Mouse (Mus musculus) stomach, postnatal 0 days (tissue): ENCODE measurements around the gene Polr1d. TPM values are rescaled to one million over a fixed set of nuclear protein-coding genes. Genes with fewer than 3 reads are reported as not detected.

Source experiments
- ATAC-seq: fragments of 200-750 bp; cut with Nextera tagmentation; 2 replicates; pipeline ENCODE4 v1.8.0; 2017; ENCODE audit not compliant: low FRiP score, low TSS enrichment
- DNase-seq: peaks from one replicate; pipeline ENCODE4 v3.0.0-alpha.2; 2016; ENCODE audit warnings: low spot score
- H3K27ac ChIP-seq: fragments of 300-500 bp; sonication (generic); replicated peaks from 2 replicates; pipeline ENCODE4 v1.5.1; 2014; ENCODE audit warnings: mild to moderate bottlenecking, control low read depth
- H3K27me3 ChIP-seq: fragments of 300-500 bp; sonication (generic); 2 replicates; pipeline ENCODE4 v1.6.1; 2014; ENCODE audit warnings: low read length; ENCODE audit not compliant: control insufficient read depth, insufficient read depth
- H3K36me3 ChIP-seq: fragments of 300-500 bp; sonication (generic); 2 replicates; pipeline ENCODE4 v1.6.1; 2014; ENCODE audit warnings: low read length, mixed read lengths; ENCODE audit not compliant: control insufficient read depth, insufficient read depth
- H3K4me1 ChIP-seq: fragments of 300-500 bp; sonication (generic); replicated peaks from 2 replicates; pipeline ENCODE4 v1.6.1; 2014; ENCODE audit warnings: antibody characterized with exemption; ENCODE audit not compliant: control insufficient read depth, insufficient read depth
- H3K4me2 ChIP-seq: fragments of 300-500 bp; sonication (generic); replicated peaks from 2 replicates; pipeline ENCODE4 v1.6.1; 2014; ENCODE audit warnings: low read depth, mild to moderate bottlenecking, control low read depth, moderate library complexity
- H3K4me3 ChIP-seq: fragments of 300-500 bp; sonication (generic); 2 replicates; pipeline ENCODE4 v1.5.1; 2014; ENCODE audit warnings: low read depth, low read length, control low read depth
- H3K9ac ChIP-seq: fragments of 300-500 bp; sonication (generic); 2 replicates; pipeline ENCODE4 v1.6.1; 2014; ENCODE audit warnings: mild to moderate bottlenecking, low read length, control low read depth, mixed read lengths
- H3K9me3 ChIP-seq: fragments of 300-500 bp; sonication (generic); 2 replicates; pipeline ENCODE4 v1.6.1; 2016; ENCODE audit warnings: low read length; ENCODE audit not compliant: control insufficient read depth
- CTCF ChIP-seq: IDR thresholded peaks from 2 replicates; pipeline ENCODE4 v1.5.1; 2016; ENCODE audit warnings: antibody characterized with exemption, low read depth, mild to moderate bottlenecking, moderate library complexity
- EP300 ChIP-seq: optimal IDR thresholded peaks from 2 replicates; pipeline ENCODE3; 2016; ENCODE audit warnings: antibody characterized with exemption
- WGBS: fragments of 180-500 bp; shearing (Covaris S2); extraction: QIAGEN DNeasy Blood & Tissue Kit; methylation state at CpG from one replicate; pipeline ENCODE4 v1.1.7; 2014; 5-methylcytosine and 5-hydroxymethylcytosine counted together
- polyA plus RNA-seq: library from polyadenylated mRNA; unstranded; fragments of >200 nt; fragmentation: Nextera tagmentation; extraction: Ambion mirVana; gene quantifications from 2 replicates; pipeline ENCODE4 v1.2.1, GENCODE M21; 2015

Gene Polr1d
- polyA plus RNA-seq, 1 experiment from 2014 or later, result 150 TPM

DNA sequence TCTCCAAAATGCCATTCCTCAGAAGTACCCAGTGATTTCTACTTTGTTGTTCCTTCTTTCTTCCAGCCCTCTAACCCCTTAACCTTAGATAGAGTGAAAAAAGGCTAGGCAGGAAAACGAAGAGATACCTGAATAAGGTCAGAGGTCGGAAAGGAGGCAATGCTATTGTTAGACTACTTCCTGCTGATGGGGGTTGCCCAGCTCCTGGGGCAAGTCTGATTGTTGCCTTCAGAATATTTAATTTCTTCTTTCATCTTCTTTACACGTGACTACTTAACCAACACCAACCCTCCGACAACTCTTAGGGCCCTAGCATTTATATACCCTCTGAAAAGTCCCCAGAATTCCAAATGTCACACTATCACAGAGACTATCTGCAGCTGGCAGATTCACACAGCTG is 10.7 kb upstream of the Polr1d start:
- Histone ChIP-seq H3K4me2 (no peak overlapping the region), H3K27ac (no peak overlapping the region), H3K27me3 (no peaks in the 10 kb centered on the region), H3K9me3 (no peaks in the 10 kb centered on the region), H3K36me3 (no peaks in the 10 kb centered on the region), H3K9ac (no peak overlapping the region), H3K4me3 (no peak overlapping the region), H3K4me1 (no peaks in the 10 kb centered on the region; the same call in 1 of the 2 replicates)
- 60% methylated on average over 4 of the region's 4 CpGs for WGBS
- TF ChIP-seq CTCF (no peak), EP300 (no peak)
- ATAC-seq (no peak), DNase-seq (no peak)

DNA sequence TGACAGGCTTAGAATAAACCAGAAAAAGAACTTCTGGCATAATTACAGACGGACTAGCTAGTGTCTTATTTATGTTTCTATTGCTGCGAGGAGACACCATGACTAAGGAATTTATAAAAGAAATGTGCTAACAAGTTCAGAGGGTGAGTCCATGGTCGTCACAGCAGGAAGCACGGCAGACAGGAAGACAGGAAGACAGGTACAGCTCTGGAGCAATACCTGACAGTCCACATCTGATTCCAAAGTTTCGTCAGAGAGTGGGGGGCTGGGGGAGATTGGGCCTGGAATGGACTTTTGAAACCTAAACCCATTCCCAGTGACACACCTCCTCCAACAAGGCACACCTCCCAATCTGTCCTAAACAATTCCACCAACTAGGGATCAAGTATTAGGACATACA is 9.9 kb upstream of the Polr1d start:
- Histone ChIP-seq H3K4me2 (no peak overlapping the region), H3K27ac (no peak overlapping the region), H3K36me3 (no peaks in the 10 kb centered on the region), H3K9ac (no peak overlapping the region), H3K9me3 (no peaks in the 10 kb centered on the region), H3K4me1 (peaks cover 1% of the 10 kb centered on the region), H3K4me3 (no peak overlapping the region), H3K27me3 (no peaks in the 10 kb centered on the region)
- DNase-seq (no peak), ATAC-seq (no peak)
- 31% methylated on average over 5 of the region's 5 CpGs for WGBS
- TF ChIP-seq CTCF, result no peak
- no peak for TF ChIP-seq EP300

DNA sequence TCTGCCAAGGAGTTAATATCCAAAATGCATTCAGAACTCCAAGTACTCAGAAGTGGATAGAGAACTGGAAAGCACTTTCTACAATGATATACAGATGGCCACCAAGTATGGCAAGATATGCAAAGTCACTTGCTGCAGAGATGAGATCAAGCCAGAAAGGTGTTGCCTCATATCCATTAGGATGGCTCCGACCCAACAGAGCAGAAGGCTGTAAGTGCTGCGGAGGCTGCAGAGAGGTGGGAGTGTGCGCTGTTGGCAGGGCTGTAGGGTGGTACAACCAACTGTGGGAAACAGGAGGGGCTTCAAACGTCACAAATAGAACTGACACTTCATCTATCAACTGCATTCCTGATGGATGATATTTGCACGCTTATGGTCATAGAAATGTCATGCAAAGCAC is 8.0 kb upstream of the Polr1d start:
- H3K4me3 ChIP-seq, result no peak overlapping the region
- TF ChIP-seq EP300 (no peak), CTCF (no peak)
- 55% methylated on average over 5 of the region's 5 CpGs for WGBS
- H3K36me3 ChIP-seq, result no peaks in the 10 kb centered on the region
- no peak overlapping the region for H3K27ac ChIP-seq
- ATAC-seq (no peak; the same call in 1 of the 2 replicates), DNase-seq (no peak)
- H3K9ac ChIP-seq, result no peak overlapping the region
- no peak overlapping the region for H3K4me2 ChIP-seq
- no peaks in the 10 kb centered on the region for H3K27me3 ChIP-seq
- peaks cover 4% of the 10 kb centered on the region for H3K4me1 ChIP-seq
- H3K9me3 ChIP-seq, result no peaks in the 10 kb centered on the region

DNA sequence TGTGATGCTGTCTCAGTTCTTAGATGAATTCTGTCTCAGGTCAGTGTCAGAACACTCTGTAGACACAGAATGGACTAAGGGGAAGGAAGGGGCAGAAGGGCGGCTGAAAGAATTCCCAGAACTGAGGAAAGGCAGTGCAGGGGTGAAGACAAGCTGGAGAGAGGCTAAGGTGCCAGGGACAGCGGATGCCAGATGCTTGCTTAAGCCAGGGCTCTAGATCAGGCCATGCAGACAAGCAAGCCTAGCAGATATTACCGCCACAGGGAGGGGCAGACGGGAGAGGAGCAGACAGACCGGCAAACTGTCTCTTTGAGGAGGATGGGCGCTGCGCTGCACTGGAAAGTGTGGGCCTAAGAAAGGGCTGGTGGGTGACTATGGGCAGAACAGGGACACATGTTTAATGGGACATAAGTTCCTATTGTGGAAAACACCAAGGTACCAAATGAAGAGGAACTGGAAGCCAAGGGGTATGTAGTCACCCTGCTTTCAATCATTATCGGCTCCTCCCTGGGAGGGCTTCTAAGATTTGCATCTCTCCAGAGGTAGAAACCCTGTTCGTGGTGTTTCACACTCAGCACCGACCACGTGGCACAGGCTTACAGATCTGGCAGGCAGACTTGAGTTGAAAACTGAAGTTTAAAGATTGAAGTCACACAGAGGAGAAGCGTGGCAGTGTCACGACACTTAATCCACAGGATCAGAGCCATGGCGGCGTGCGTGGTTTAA is 5.9 kb upstream of the Polr1d start:
- Histone ChIP-seq H3K9ac (no peak overlapping the region), H3K4me3 (no peak overlapping the region), H3K27me3 (no peaks in the 10 kb centered on the region), H3K4me1 (peaks cover 10% of the 10 kb centered on the region), H3K9me3 (no peaks in the 10 kb centered on the region), H3K36me3 (no peaks in the 10 kb centered on the region), H3K27ac (peak overlapping the region; percentile 74), H3K4me2 (no peak overlapping the region)
- ATAC-seq, result no peak; the same call in 1 of the 2 replicates
- no peak for TF ChIP-seq EP300
- no peak for TF ChIP-seq CTCF
- WGBS, result 68% methylated on average over 16 of the region's 16 CpGs
- DNase-seq, result no peak

DNA sequence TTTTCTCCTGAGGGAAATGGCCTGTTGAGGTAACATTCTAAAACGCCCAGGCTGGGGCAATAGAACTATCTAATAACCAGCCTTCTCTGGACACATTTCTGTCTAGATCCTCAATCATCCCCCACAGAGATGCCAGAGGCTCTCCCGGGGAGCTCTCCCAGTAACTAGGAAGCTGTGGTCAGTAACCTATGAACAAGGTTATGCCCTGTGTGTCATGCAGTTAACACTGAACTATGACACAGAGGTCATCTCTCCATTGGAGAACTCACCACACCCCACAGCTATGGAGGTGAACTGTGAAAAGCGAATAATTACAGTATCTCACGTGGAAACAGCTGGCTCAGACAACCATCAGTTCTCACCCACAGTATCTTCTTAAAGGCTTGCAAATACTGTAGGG is 5.0 kb upstream of the Polr1d start:
- Histone ChIP-seq H3K9me3 (no peaks in the 10 kb centered on the region), H3K27me3 (no peaks in the 10 kb centered on the region), H3K27ac (no peak overlapping the region), H3K4me3 (no peak overlapping the region), H3K4me1 (peaks cover 10% of the 10 kb centered on the region), H3K36me3 (no peaks in the 10 kb centered on the region), H3K9ac (no peak overlapping the region), H3K4me2 (no peak overlapping the region)
- ATAC-seq (no peak), DNase-seq (no peak)
- TF ChIP-seq CTCF, result no peak
- TF ChIP-seq EP300, result no peak
- WGBS, result 65% methylated on average over 4 of the region's 4 CpGs

DNA sequence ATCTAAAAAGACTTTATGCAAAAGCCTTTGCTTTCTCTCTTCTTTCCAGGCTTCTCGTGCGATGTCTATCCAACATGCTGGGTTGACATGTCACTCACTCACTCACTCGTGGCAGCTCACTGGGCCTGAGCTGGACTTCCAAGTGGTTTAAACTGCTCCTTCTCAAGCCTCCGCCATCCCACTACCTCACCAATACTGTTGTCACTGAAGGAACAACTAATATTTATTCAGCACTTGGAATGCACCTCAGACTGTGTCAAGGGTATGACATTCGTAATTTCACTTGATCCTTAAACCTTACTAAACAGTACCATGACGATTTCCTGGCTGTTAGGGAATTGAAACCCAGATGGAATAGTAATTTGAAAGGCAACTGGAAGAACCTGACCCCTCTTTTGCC is 3.0 kb upstream of the Polr1d start:
- Histone ChIP-seq H3K4me1 (peaks cover 10% of the 10 kb centered on the region), H3K4me2 (no peak overlapping the region), H3K27me3 (no peaks in the 10 kb centered on the region), H3K4me3 (no peak overlapping the region), H3K9ac (no peak overlapping the region), H3K36me3 (no peaks in the 10 kb centered on the region), H3K27ac (peak overlapping the region; percentile 95; the same call in 1 of the 2 replicates), H3K9me3 (no peaks in the 10 kb centered on the region)
- ATAC-seq (no peak), DNase-seq (no peak)
- WGBS, result 77% methylated on average over 6 of the region's 6 CpGs
- TF ChIP-seq CTCF (no peak), EP300 (no peak)
